Mouse (Mus musculus) lung, embryonic 16.5 days (tissue): Measurements from ENCODE around the gene Cbx7. TPM values are rescaled to one million over a fixed set of nuclear protein-coding genes. Genes with fewer than 3 reads are reported as not detected.

Experiments used
- ATAC-seq: fragments of 200-750 bp; cut with Nextera tagmentation; 2 replicates; pipeline ENCODE4 v1.8.0; 2017; ENCODE audit warnings: low read depth, mild to moderate bottlenecking, moderate library complexity
- H3K27ac ChIP-seq: fragments of 300-500 bp; sonication (generic); 2 replicates; pipeline ENCODE4 v1.5.1; 2014; ENCODE audit warnings: mild to moderate bottlenecking, control low read depth, low read length
- H3K27me3 ChIP-seq: fragments of 300-500 bp; sonication (generic); 2 replicates; pipeline ENCODE4 v1.6.1; 2014; ENCODE audit warnings: low read depth, low read length, mixed read lengths; ENCODE audit not compliant: control insufficient read depth, insufficient read depth
- H3K36me3 ChIP-seq: fragments of 300-500 bp; sonication (generic); 2 replicates; pipeline ENCODE4 v1.6.1; 2014; ENCODE audit warnings: low read length; ENCODE audit not compliant: control insufficient read depth, insufficient read depth
- H3K4me1 ChIP-seq: fragments of 300-500 bp; sonication (generic); replicated peaks from 2 replicates; pipeline ENCODE4 v1.6.1; 2014; ENCODE audit warnings: low read length, mixed read lengths; ENCODE audit not compliant: control insufficient read depth, insufficient read depth
- H3K4me2 ChIP-seq: fragments of 300-500 bp; sonication (generic); 2 replicates; pipeline ENCODE4 v1.6.1; 2014; ENCODE audit warnings: low read depth, low read length, control low read depth
- H3K4me3 ChIP-seq: fragments of 300-500 bp; sonication (generic); 2 replicates; pipeline ENCODE4 v1.5.1; 2014; ENCODE audit warnings: mild to moderate bottlenecking, low read length, control low read depth
- H3K9ac ChIP-seq: fragments of 300-500 bp; sonication (generic); 2 replicates; pipeline ENCODE4 v1.6.1; 2014; ENCODE audit warnings: low read length, control low read depth
- H3K9me3 ChIP-seq: fragments of 300-500 bp; sonication (generic); 2 replicates; pipeline ENCODE4 v1.6.1; 2016; ENCODE audit warnings: low read length; ENCODE audit not compliant: control insufficient read depth
- WGBS: fragments of 180-500 bp; shearing (Covaris S2); extraction: QIAGEN DNeasy Blood & Tissue Kit; methylation state at CpG from one replicate; pipeline ENCODE4 v1.1.7; 2014; 5-methylcytosine and 5-hydroxymethylcytosine counted together
- polyA plus RNA-seq: library from polyadenylated mRNA; unstranded; fragments of >200 nt; fragmentation: Nextera tagmentation; extraction: Ambion mirVana; gene quantifications from 2 replicates; pipeline ENCODE4 v1.2.1, GENCODE M21; 2015

Cbx7 gene
- polyA plus RNA-seq, 1 experiment from 2014 or later, result 3.1 TPM

DNA sequence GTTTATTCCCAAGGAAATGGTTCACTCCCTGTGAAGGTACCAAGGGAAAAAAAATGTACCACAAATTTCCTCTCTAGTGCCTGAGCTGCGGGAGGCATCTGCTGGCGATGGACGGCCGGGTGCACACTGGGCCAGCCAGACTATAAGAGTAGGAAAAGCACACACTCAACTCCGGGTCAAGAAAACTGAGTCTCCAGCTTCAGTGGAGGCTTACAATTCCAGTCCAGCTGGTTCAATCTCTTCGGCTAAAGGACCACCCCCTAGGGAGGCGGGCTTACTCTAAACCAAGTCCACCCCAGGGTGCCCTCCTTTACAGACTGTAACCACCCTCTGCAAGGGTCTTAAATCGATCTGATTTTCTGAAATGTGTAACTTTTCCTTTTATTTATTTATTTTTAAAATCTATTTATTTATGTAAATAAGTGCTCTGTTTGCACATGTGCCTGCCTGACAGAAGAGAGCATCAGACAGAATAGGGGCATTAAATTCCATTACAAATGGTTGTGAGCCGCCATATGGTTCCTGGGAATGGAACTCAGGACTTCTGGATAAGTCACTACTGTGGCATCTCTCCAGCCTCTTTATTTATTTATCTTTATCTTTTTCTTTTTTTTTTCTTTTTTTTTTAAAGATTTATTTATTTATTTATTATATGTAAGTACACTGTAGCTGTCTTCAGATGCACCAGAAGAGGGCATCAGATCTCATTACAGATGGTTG lies 35.1 kb downstream of the Cbx7 start:
- Histone ChIP-seq H3K36me3 (no peaks in the 10 kb centered on the region), H3K4me1 (peaks cover 19% of the 10 kb centered on the region), H3K27ac (peak overlapping the region; percentile 43; the same call in 1 of the 2 replicates), H3K9me3 (no peaks in the 10 kb centered on the region), H3K27me3 (peaks cover 19% of the 10 kb centered on the region), H3K4me3 (no peak overlapping the region), H3K4me2 (no peak overlapping the region), H3K9ac (no peak overlapping the region)
- WGBS, result 20% methylated on average over 9 of the region's 9 CpGs
- peak; percentile 63 for ATAC-seq

- no peak for ATAC-seq
- Histone ChIP-seq H3K4me1 (peaks cover 19% of the 10 kb centered on the region), H3K27me3 (peaks cover 19% of the 10 kb centered on the region), H3K9me3 (no peaks in the 10 kb centered on the region), H3K9ac (no peak overlapping the region), H3K4me2 (no peak overlapping the region), H3K27ac (peak overlapping the region; percentile 30; the same call in 1 of the 2 replicates), H3K36me3 (no peaks in the 10 kb centered on the region), H3K4me3 (no peak overlapping the region)
- WGBS, result 8% methylated on average over 10 of the region's 10 CpGs
These were observed 36.1 kb downstream of the Cbx7 start for GRCm38 (mm10) chr15:79934776-79935175.

GRCm38 (mm10) chr15:79933670-79934514 lies 37.0 kb downstream of the Cbx7 start:
- 5% methylated on average over 22 of the region's 22 CpGs for WGBS
- Histone ChIP-seq H3K36me3 (no peaks in the 10 kb centered on the region), H3K4me2 (peak overlapping the region; percentile 40), H3K9ac (peak overlapping the region; percentile 41; the same call in 1 of the 2 replicates), H3K27ac (no peak overlapping the region), H3K4me1 (peaks cover 19% of the 10 kb centered on the region), H3K27me3 (peaks cover 19% of the 10 kb centered on the region), H3K4me3 (peak overlapping the region; percentile 16), H3K9me3 (no peaks in the 10 kb centered on the region)
- no peak for ATAC-seq

GRCm38 (mm10) chr15:79933052-79933669 lies 37.8 kb downstream of the Cbx7 start:
- Histone ChIP-seq H3K9me3 (no peaks in the 10 kb centered on the region), H3K4me3 (peak overlapping the region; percentile 63), H3K36me3 (no peaks in the 10 kb centered on the region), H3K4me1 (peaks cover 20% of the 10 kb centered on the region), H3K27me3 (peaks cover 19% of the 10 kb centered on the region), H3K27ac (no peak overlapping the region), H3K9ac (peak overlapping the region; percentile 41; the same call in 1 of the 2 replicates), H3K4me2 (peak overlapping the region; percentile 84)
- WGBS, result 9% methylated on average over 22 of the region's 22 CpGs
- ATAC-seq, result no peak

- 1% methylated on average over 62 of the region's 62 CpGs for WGBS
- peaks cover 19% of the 10 kb centered on the region for H3K27me3 ChIP-seq
- peak overlapping the region; percentile 65 for H3K9ac ChIP-seq
- peaks cover 23% of the 10 kb centered on the region for H3K4me1 ChIP-seq
- peak overlapping the region; percentile 60; the same call in 1 of the 2 replicates for H3K27ac ChIP-seq
- H3K36me3 ChIP-seq, result no peaks in the 10 kb centered on the region
- ATAC-seq, result peak; percentile 64
- peak overlapping the region; percentile 63 for H3K4me3 ChIP-seq
- H3K4me2 ChIP-seq, result peak overlapping the region; percentile 84
- no peaks in the 10 kb centered on the region for H3K9me3 ChIP-seq
These were observed 38.5 kb downstream of the Cbx7 start for GRCm38 (mm10) chr15:79932323-79932987.

DNA sequence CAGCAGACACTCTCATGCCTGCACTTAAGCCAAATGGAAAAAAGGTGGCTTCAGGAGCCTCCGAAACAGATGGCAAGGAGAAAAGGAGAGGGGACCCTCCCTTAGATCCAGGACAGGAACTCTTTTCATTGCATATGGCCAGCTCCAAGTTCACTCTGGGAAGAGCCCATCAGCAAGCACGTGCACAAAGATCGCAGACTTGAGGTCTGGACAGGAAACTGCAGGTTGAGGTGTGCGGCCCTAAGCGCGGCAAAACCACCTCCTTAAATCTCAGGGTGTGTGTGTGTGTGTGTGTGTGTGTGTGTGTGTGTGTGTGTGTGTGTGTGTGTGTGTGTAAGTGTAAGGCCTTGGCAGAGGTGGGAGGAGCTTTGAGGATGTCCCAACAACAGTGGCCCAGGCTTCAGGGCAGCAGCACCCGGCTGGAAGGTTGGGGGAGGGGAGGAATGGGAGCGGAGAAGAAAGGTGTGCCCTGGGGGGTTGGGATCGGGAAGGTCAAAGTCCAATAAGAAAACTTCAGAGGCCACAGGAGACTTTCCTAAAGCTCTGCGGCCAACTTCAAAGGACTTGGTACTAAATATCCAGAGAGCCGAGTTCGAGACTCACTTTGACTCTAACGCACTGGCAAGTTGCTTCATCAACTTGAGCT lies 39.3 kb downstream of the Cbx7 start:
- Histone ChIP-seq H3K4me3 (peak overlapping the region; percentile 63), H3K9ac (peak overlapping the region; percentile 65), H3K4me2 (peak overlapping the region; percentile 84), H3K27ac (no peak overlapping the region; the same call in 1 of the 2 replicates), H3K27me3 (peaks cover 19% of the 10 kb centered on the region), H3K9me3 (no peaks in the 10 kb centered on the region), H3K4me1 (peaks cover 27% of the 10 kb centered on the region), H3K36me3 (no peaks in the 10 kb centered on the region)
- WGBS, result 23% methylated on average over 13 of the region's 13 CpGs
- ATAC-seq, result no peak

DNA sequence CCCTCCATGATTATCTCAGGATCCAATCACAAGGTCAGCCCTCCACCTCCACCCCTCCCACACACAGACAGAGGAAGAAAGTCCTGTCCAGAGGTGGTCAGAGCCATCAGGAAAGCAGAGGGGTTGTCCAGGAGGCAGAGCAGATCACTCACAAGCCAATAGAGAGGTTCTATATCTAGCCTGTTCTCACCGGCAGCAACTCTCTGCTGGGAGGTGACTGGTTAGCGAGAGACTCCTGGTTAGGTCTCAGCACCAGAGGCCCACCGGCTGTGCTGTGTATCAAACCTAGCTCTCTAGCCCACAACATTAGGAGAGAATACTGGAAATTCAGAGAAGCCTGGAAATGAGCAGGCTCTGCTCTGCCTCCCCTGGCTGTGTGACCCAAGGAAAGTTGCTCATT lies 41.2 kb downstream of the Cbx7 start:
- no peaks in the 10 kb centered on the region for H3K9me3 ChIP-seq
- H3K27me3 ChIP-seq, result peaks cover 19% of the 10 kb centered on the region
- peaks cover 26% of the 10 kb centered on the region for H3K4me1 ChIP-seq
- WGBS, result 92% methylated on average over 3 of the region's 3 CpGs
- no peak overlapping the region for H3K27ac ChIP-seq
- no peak for ATAC-seq
- H3K9ac ChIP-seq, result no peak overlapping the region
- no peaks in the 10 kb centered on the region for H3K36me3 ChIP-seq
- no peak overlapping the region for H3K4me3 ChIP-seq
- H3K4me2 ChIP-seq, result no peak overlapping the region

- no peak overlapping the region for H3K9ac ChIP-seq
- H3K27me3 ChIP-seq, result peaks cover 13% of the 10 kb centered on the region
- H3K9me3 ChIP-seq, result no peaks in the 10 kb centered on the region
- ATAC-seq, result no peak
- WGBS, result 81% methylated on average over 2 of the region's 2 CpGs
- H3K4me2 ChIP-seq, result no peak overlapping the region
- peaks cover 20% of the 10 kb centered on the region; the same call in 1 of the 2 replicates for H3K4me1 ChIP-seq
- no peak overlapping the region for H3K4me3 ChIP-seq
- H3K27ac ChIP-seq, result no peak overlapping the region
- H3K36me3 ChIP-seq, result no peaks in the 10 kb centered on the region
These were observed 42.2 kb downstream of the Cbx7 start for GRCm38 (mm10) chr15:79928736-79929135.
